Comparison of ENCODE assay signal across 15 mouse cellular contexts in the genomic region with DNA sequence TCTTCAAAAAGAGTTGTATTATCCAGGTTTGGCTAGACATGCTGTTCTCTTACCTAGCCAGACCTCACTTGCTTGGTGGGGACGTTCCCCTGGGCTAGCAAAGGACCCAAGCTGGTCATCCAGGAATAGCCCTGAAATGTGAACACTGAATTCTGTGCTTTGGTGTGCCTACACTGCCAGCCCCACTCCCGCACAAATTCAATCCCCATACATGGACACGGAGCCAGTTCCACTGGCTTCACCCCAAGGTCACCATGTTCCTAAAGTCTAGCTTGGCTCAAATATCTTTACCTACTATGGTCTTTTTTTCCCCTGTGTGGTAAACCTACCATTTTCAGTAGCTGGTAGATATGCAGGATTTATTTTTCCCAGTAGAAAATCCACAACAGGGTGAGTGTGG. TPM values are rescaled to one million over a fixed set of nuclear protein-coding genes. Genes with fewer than 3 reads are reported as not detected.
DNase-seq lines count a peak whose midpoint lies in the region; ATAC-seq lines count a peak whose summit lies in the region.
"Had no signal": no experiment of that assay in that cellular context is flagged by ENCODE, and none has a peak within 500 bp of the region (broad histone marks: within the 10 kb centered on the region; RNA-seq: fewer than 3 reads in every experiment).

No protein-coding gene starts in this region.

- H3K9ac ChIP-seq in kidney, embryonic 14.5 days (ENCODE audit: low read depth, low read length): no peak overlapping the region
- H3K9ac ChIP-seq in lung, embryonic 15.5 days: no peak overlapping the region
- H3K9ac ChIP-seq: forebrain, embryonic 12.5 days; limb, embryonic 15.5 days; liver, embryonic 15.5 days had no signal

- peaks cover 4% of the 10 kb centered on the region; the same call in 1 of the 2 replicates for H3K27me3 ChIP-seq in kidney, embryonic 14.5 days (ENCODE audit: control insufficient read depth, insufficient read depth, low read length)
- H3K27me3 ChIP-seq in lung, embryonic 15.5 days: no peaks in the 10 kb centered on the region
- H3K27me3 ChIP-seq: forebrain, embryonic 12.5 days; limb, embryonic 15.5 days; liver, embryonic 15.5 days had no signal

- no peak overlapping the region for H3K4me3 ChIP-seq in kidney, embryonic 14.5 days (ENCODE audit: low read length)
- no peak overlapping the region for H3K4me3 ChIP-seq in lung, embryonic 15.5 days
- H3K4me3 ChIP-seq: forebrain, embryonic 12.5 days; limb, embryonic 15.5 days; liver, embryonic 15.5 days; megakaryocyte, embryonic 14.5 days had no signal

- H3K27ac ChIP-seq in kidney, embryonic 14.5 days (ENCODE audit: low read depth, low read length): peak overlapping the region; percentile 62; the same call in 1 of the 2 replicates
- H3K27ac ChIP-seq in lung, embryonic 15.5 days: peak overlapping the region; percentile 52
- H3K27ac ChIP-seq: forebrain, embryonic 12.5 days; liver, embryonic 15.5 days had no signal

- H3K36me3 ChIP-seq in kidney, embryonic 14.5 days (ENCODE audit: control insufficient read depth, insufficient read depth, low read length): no peaks in the 10 kb centered on the region
- H3K36me3 ChIP-seq in lung, embryonic 15.5 days: no peaks in the 10 kb centered on the region
- H3K36me3 ChIP-seq: forebrain, embryonic 12.5 days; limb, embryonic 15.5 days; liver, embryonic 15.5 days had no signal

- peak; percentile 53 for DNase-seq in gastrocnemius, postnatal 25 days
- DNase-seq in gastrocnemius, postnatal 10 days: no peak
- DNase-seq in kidney, postnatal 36 days: no peak
- DNase-seq in lung, postnatal 36 days: no peak
- no peak for DNase-seq in ovary, postnatal 14 days (ENCODE audit: low spot score)
- DNase-seq: B cell, adult 2 months; cerebellum, adult 18-20 months; cerebellum, postnatal 25 days had no signal

- WGBS in kidney, embryonic 14.5 days: 43% methylated on average over 3 of the region's 3 CpGs
- WGBS in lung, embryonic 15.5 days: 87% methylated on average over 3 of the region's 3 CpGs

- ATAC-seq in kidney, embryonic 14.5 days (ENCODE audit: low FRiP score, low TSS enrichment): 0 out of 2 replicates have a peak, but pooled peaks have one; percentile 17
- ATAC-seq in lung, embryonic 15.5 days (ENCODE audit: borderline replicate concordance, extremely low read depth, low FRiP score, low TSS enrichment): no peak
- ATAC-seq: midbrain, embryonic 16.5 days had no signal

- no peak overlapping the region for H3K4me2 ChIP-seq in kidney, embryonic 14.5 days (replicated peaks; ENCODE audit: low read depth, low read length)
- H3K4me2 ChIP-seq in lung, embryonic 15.5 days: no peak overlapping the region
- H3K4me2 ChIP-seq: forebrain, embryonic 12.5 days; limb, embryonic 15.5 days; liver, embryonic 15.5 days had no signal

- H3K9me3 ChIP-seq in kidney, embryonic 14.5 days (ENCODE audit: control insufficient read depth, low read length): peaks cover 8% of the 10 kb centered on the region; the same call in 1 of the 2 replicates
- H3K9me3 ChIP-seq in lung, embryonic 15.5 days: no peaks in the 10 kb centered on the region
- H3K9me3 ChIP-seq: forebrain, embryonic 12.5 days; limb, embryonic 15.5 days; liver, embryonic 15.5 days had no signal

- peaks cover 6% of the 10 kb centered on the region; the same call in 1 of the 2 replicates for H3K4me1 ChIP-seq in kidney, embryonic 14.5 days (ENCODE audit: control insufficient read depth, insufficient read depth, low read length)
- H3K4me1 ChIP-seq in lung, embryonic 15.5 days: peaks cover 9% of the 10 kb centered on the region; the same call in 1 of the 2 replicates
- H3K4me1 ChIP-seq: forebrain, embryonic 12.5 days; liver, embryonic 15.5 days had no signal

RNA-seq across cellular contexts. Expression of gene Nxnl2, which starts 26.9 kb away (rescaled TPM):
- total RNA-seq in gastrocnemius, postnatal 25 days (2021): not detected
- total RNA-seq in gastrocnemius, postnatal 10 days (2021): under 1 TPM; 0.61 to 0.70 TPM
- polyA plus RNA-seq in kidney, embryonic 14.5 days (2014; fragmentation: Nextera tagmentation; extraction: Ambion mirVana): 1.0 and 1.1 TPM in 2 replicates
- 2.8 and 3.3 TPM in 2 replicates for polyA plus RNA-seq in lung, embryonic 15.5 days (2015; fragmentation: Nextera tagmentation; extraction: Ambion mirVana)
